Mouse (Mus musculus): ENCODE data around the gene Hagh.

Gene Hagh

GRCm38 (mm10) chr17:24885356-24886133 lies 45.6 kb downstream of the Hagh start:
- DNase-seq (ENCODE audit: low read depth, low spot score) = no peak

GRCm38 (mm10) chr17:24886134-24886931 lies 46.4 kb downstream of the Hagh start, which contains the start of the genes Nubp2 and Spsb3:
Gene Nubp2 (minus strand): TSS chr17:24886349.
Gene Spsb3 (plus strand): TSS chr17:24886643.
- peak; percentile 97 for DNase-seq (ENCODE audit: low read depth, low spot score)

- no peak for DNase-seq (ENCODE audit: low read depth, low spot score)
Measured at GRCm38 (mm10) chr17:24886932-24887271, 47.0 kb downstream of the Hagh start.

- DNase-seq (ENCODE audit: low read depth, low spot score) = no peak
Measured at GRCm38 (mm10) chr17:24887291-24888080, 47.5 kb downstream of the Hagh start.

GRCm38 (mm10) chr17:24888862-24889261 lies 48.9 kb downstream of the Hagh start:
- DNase-seq (ENCODE audit: low read depth, low spot score) = no peak

- no peak for DNase-seq (ENCODE audit: low read depth, low spot score)
Measured at GRCm38 (mm10) chr17:24890151-24891092, 50.5 kb downstream of the Hagh start.

- DNase-seq (ENCODE audit: low read depth, low spot score) = peak; percentile 60
Measured at GRCm38 (mm10) chr17:24891321-24891720, 51.4 kb downstream of the Hagh start.

- no peak for DNase-seq (ENCODE audit: low read depth, low spot score)
Measured at GRCm38 (mm10) chr17:24892785-24893184, 52.8 kb downstream of the Hagh start.

GRCm38 (mm10) chr17:24893276-24893675 lies 53.3 kb downstream of the Hagh start:
- DNase-seq (ENCODE audit: low read depth, low spot score) = no peak

- DNase-seq (ENCODE audit: low read depth, low spot score) = peak; percentile 27
Measured at GRCm38 (mm10) chr17:24894061-24894994, 54.4 kb downstream of the Hagh start.

GRCm38 (mm10) chr17:24894995-24895547 lies 55.1 kb downstream of the Hagh start, which contains the start of the genes Eme2 and Mrps34:
Gene Eme2 (minus strand): TSS chr17:24895087.
Gene Mrps34 (plus strand): TSS chr17:24895116.
- DNase-seq (ENCODE audit: low read depth, low spot score) = peak; percentile 90

GRCm38 (mm10) chr17:24895571-24896240 lies 55.8 kb downstream of the Hagh start:
- no peak for DNase-seq (ENCODE audit: low read depth, low spot score)

- peak; percentile 89 for DNase-seq (ENCODE audit: low read depth, low spot score)
Measured at GRCm38 (mm10) chr17:24896241-24896992, 56.5 kb downstream of the Hagh start, which contains the start of gene Nme3. Gene Nme3 (plus strand): TSS chr17:24896500.

GRCm38 (mm10) chr17:24896993-24897269 lies 57.0 kb downstream of the Hagh start:
- DNase-seq (ENCODE audit: low read depth, low spot score) = no peak

- DNase-seq (ENCODE audit: low read depth, low spot score) = no peak
Measured at GRCm38 (mm10) chr17:24897600-24897999, 57.7 kb downstream of the Hagh start.

GRCm38 (mm10) chr17:24898041-24898854 lies 58.3 kb downstream of the Hagh start:
- DNase-seq (ENCODE audit: low read depth, low spot score) = no peak

- no peak for DNase-seq (ENCODE audit: low read depth, low spot score)
Measured at GRCm38 (mm10) chr17:24899153-24899552, 59.2 kb downstream of the Hagh start.

Data from A20 (cell line).